Mouse (Mus musculus) skeletal muscle tissue, adult 2 months (tissue): ENCODE data around the gene Scp2.
"Not testable (repeated sequence)": the region's sequence is repeated elsewhere in the genome, so short reads cannot be mapped to it uniquely, and the experiment has no call there.

Source experiments
- DNase-seq: peaks from one replicate; pipeline ENCODE4 v3.0.0-alpha.2; 2012; ENCODE audit warnings: low read depth, low spot score

The Scp2 gene

GRCm38 (mm10) chr4:108109728-108110127 is 35.1 kb downstream of the Scp2 start:
- no peak for DNase-seq

- DNase-seq = no peak
Measured at GRCm38 (mm10) chr4:108096345-108096744, 48.5 kb downstream of the Scp2 start, which contains the start of gene Podn. TSS of gene Podn (minus strand) at chr4:108096445.

GRCm38 (mm10) chr4:108092741-108093397 is 51.9 kb downstream of the Scp2 start:
- DNase-seq = no peak

GRCm38 (mm10) chr4:108083993-108084392 is 60.8 kb downstream of the Scp2 start:
- DNase-seq = no peak

- no peak for DNase-seq
Measured at GRCm38 (mm10) chr4:108083032-108083735, 61.6 kb downstream of the Scp2 start.

GRCm38 (mm10) chr4:108082401-108082806 is 62.4 kb downstream of the Scp2 start:
- no peak for DNase-seq

- no peak for DNase-seq
Measured at GRCm38 (mm10) chr4:108080876-108081275, 63.9 kb downstream of the Scp2 start.

GRCm38 (mm10) chr4:108079762-108080161 is 65.0 kb downstream of the Scp2 start:
- no peak for DNase-seq

GRCm38 (mm10) chr4:108079191-108079590 is 65.6 kb downstream of the Scp2 start:
- DNase-seq = not testable (repeated sequence)

GRCm38 (mm10) chr4:108077224-108077955 is 67.4 kb downstream of the Scp2 start:
- DNase-seq = no peak

- DNase-seq = no peak
Measured at GRCm38 (mm10) chr4:108074204-108074823, 70.5 kb downstream of the Scp2 start.

GRCm38 (mm10) chr4:108072086-108072485 is 72.7 kb downstream of the Scp2 start:
- DNase-seq = no peak

- peak; percentile 88 for DNase-seq
Measured at GRCm38 (mm10) chr4:108071235-108071901, 73.4 kb downstream of the Scp2 start.

- DNase-seq = no peak
Measured at GRCm38 (mm10) chr4:108070723-108071122, 74.1 kb downstream of the Scp2 start.

- DNase-seq = no peak
Measured at GRCm38 (mm10) chr4:108070286-108070685, 74.5 kb downstream of the Scp2 start.

- no peak for DNase-seq
Measured at GRCm38 (mm10) chr4:108068081-108068480, 76.7 kb downstream of the Scp2 start.

GRCm38 (mm10) chr4:108067261-108067660 is 77.5 kb downstream of the Scp2 start:
- DNase-seq = no peak

- DNase-seq = no peak
Measured at GRCm38 (mm10) chr4:108066569-108066968, 78.2 kb downstream of the Scp2 start.

- DNase-seq = no peak
Measured at GRCm38 (mm10) chr4:108065176-108065844, 79.5 kb downstream of the Scp2 start.

- no peak for DNase-seq
Measured at GRCm38 (mm10) chr4:108063616-108064015, 81.2 kb downstream of the Scp2 start.

- DNase-seq = no peak
Measured at GRCm38 (mm10) chr4:108062524-108062923, 82.3 kb downstream of the Scp2 start.
